Mouse (Mus musculus): ENCODE data around the gene Vax2.

Gene Vax2

GRCm38 (mm10) chr6:83750171-83750684, 39.2 kb downstream of the Vax2 start:
- in situ Hi-C loops (cut with MboI; ENCODE audit: low sequenced_read_pairs), result no loop called here

- in situ Hi-C loops (cut with MboI; ENCODE audit: low sequenced_read_pairs), result no loop called here
Measured at GRCm38 (mm10) chr6:83756051-83756450, 45.0 kb downstream of the Vax2 start.

- in situ Hi-C loops (cut with MboI; ENCODE audit: low sequenced_read_pairs), result no loop called here
Measured at GRCm38 (mm10) chr6:83762344-83762743, 51.3 kb downstream of the Vax2 start, which contains the start of gene Ankrd53. Gene Ankrd53 (plus strand): TSS chr6:83762644.

GRCm38 (mm10) chr6:83762880-83763431, 51.9 kb downstream of the Vax2 start:
- in situ Hi-C loops (cut with MboI; ENCODE audit: low sequenced_read_pairs), result no loop called here

GRCm38 (mm10) chr6:83766982-83767381, 55.9 kb downstream of the Vax2 start:
- in situ Hi-C loops (cut with MboI; ENCODE audit: low sequenced_read_pairs), result no loop called here

- in situ Hi-C loops (cut with MboI; ENCODE audit: low sequenced_read_pairs), result no loop called here
Measured at GRCm38 (mm10) chr6:83768485-83768884, 57.4 kb downstream of the Vax2 start.

GRCm38 (mm10) chr6:83774126-83774525, 63.1 kb downstream of the Vax2 start:
- in situ Hi-C loops (cut with MboI; ENCODE audit: low sequenced_read_pairs), result no loop called here

- in situ Hi-C loops (cut with MboI; ENCODE audit: low sequenced_read_pairs), result no loop called here
Measured at GRCm38 (mm10) chr6:83774781-83775563, 63.9 kb downstream of the Vax2 start.

GRCm38 (mm10) chr6:83775638-83776293, 64.7 kb downstream of the Vax2 start, which contains the start of gene Tex261:
Gene Tex261 (minus strand): TSS chr6:83775813.
- in situ Hi-C loops (cut with MboI; ENCODE audit: low sequenced_read_pairs), result no loop called here

- in situ Hi-C loops (cut with MboI; ENCODE audit: low sequenced_read_pairs), result no loop called here
Measured at GRCm38 (mm10) chr6:83778306-83778705, 67.2 kb downstream of the Vax2 start.

GRCm38 (mm10) chr6:83779026-83779425, 68.0 kb downstream of the Vax2 start:
- in situ Hi-C loops (cut with MboI; ENCODE audit: low sequenced_read_pairs), result no loop called here

- in situ Hi-C loops (cut with MboI; ENCODE audit: low sequenced_read_pairs), result no loop called here
Measured at GRCm38 (mm10) chr6:83786426-83786825, 75.4 kb downstream of the Vax2 start.
